Mouse (Mus musculus) bone marrow macrophage, adult 2 months (primary cell): ENCODE data around the gene Pou2f3.

Source experiments
- CTCF ChIP-seq: IDR thresholded peaks from 2 replicates; pipeline ENCODE4 v1.5.1; 2012; ENCODE audit warnings: low read depth, mild to moderate bottlenecking, low read length, moderate library complexity
- POLR2A ChIP-seq: IDR thresholded peaks from 2 replicates; pipeline ENCODE4 v1.6.1; 2012; ENCODE audit warnings: mild to moderate bottlenecking, low read depth, low read length, borderline replicate concordance

- no peak for TF ChIP-seq CTCF
- no peak for TF ChIP-seq POLR2A
Observed at GRCm38 (mm10) chr9:43151779-43152178, 58.4 kb downstream of the Pou2f3 start.
